Mouse (Mus musculus) ovary, adult 10 weeks (tissue): ENCODE results near the gene Tfec. TPM values are rescaled to one million over a fixed set of nuclear protein-coding genes. Genes with fewer than 3 reads are reported as not detected.

Experiments used
- polyA plus RNA-seq: library from polyadenylated mRNA; stranded (reverse); fragments of 350-450 nt; fragmentation: Illumina TruSeq; extraction: RNeasy Lipid Tissue Mini Kit (QIAGEN cat#74804); gene quantifications from one replicate; pipeline ENCODE4 v1.2.3, GENCODE M21; 2014

Gene Tfec
- 1.7 TPM for polyA plus RNA-seq

DNA sequence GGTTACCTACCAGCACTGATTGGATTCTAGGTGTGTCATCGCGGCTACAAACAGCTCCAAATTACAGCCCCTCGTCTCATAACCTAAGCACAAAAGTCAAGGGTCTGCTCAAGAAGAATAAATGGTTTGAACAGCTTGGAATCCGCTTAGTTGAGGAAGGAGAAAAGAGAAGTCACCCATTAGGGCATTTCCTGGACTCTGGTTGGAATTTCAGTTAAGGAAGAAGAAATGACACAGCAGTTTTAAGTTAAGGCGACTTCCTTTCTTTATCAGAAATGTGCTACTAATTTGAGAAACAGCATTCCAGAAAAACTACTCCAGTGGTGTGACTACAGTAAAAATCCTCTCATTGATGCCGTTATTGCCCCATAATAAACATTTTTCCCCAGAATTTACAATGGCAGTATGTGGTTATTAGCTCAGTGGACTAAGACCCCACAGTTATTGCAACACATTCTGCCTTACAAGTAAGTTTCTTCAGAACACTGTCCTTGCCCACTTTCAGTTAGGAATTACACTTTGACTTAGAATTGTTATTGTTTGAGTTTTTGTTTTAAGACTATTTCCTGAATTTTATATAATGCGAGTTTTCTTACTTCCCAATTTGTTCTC lies at the start of gene Tfec:
Gene Tfec, minus strand, starts transcription at position 191 of the 612 bp plus-strand sequence.

Other genes with a start within 250 kb of the Tfec start
- 46.4 TPM for gene Tes, start 166.7 kb upstream of the Tfec start, polyA plus RNA-seq